Mouse (Mus musculus) kidney, adult 11 months (tissue): ENCODE measurements around the gene Vps45.

Experiments used
- DNase-seq: peaks from one replicate; pipeline ENCODE4 v3.0.0; 2022

The Vps45 gene

DNA sequence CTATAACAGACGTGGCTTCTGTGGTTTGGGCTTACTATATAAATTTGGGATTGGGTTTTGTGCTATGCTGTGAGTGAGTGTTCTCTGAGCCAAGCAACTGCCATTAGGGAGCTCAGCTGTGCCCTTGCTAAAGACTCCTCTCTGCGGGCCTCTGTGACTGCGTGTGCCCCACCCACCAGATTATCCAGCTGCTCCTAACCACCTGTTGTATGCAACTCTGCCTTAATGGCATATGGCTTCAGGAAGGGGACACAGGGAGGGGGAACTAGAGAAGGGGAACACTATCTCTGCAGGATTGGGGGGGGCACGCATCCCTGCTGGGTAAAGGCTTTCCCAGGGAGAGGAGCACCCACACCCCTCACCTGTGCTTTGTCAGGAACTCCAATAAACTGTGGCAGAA lies 25.2 kb downstream of the Vps45 start:
- no peak for DNase-seq

DNA sequence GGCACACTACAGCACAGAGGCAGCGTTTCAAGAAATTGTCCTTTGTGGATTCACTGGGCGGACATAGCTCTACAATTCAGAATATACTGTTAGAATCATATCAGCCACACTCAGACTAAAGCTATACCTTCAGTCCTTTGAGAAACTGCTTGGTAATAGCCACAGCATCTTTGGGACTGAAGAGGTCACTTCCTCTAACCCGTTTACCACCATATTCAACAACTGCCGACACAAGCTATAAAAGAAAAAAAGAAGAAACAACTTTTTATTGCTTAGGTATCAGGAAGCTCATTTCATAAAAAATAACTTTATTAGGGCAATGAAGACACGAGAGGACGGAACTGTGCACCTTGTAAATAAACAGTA lies 25.6 kb downstream of the Vps45 start:
- no peak for DNase-seq

DNA sequence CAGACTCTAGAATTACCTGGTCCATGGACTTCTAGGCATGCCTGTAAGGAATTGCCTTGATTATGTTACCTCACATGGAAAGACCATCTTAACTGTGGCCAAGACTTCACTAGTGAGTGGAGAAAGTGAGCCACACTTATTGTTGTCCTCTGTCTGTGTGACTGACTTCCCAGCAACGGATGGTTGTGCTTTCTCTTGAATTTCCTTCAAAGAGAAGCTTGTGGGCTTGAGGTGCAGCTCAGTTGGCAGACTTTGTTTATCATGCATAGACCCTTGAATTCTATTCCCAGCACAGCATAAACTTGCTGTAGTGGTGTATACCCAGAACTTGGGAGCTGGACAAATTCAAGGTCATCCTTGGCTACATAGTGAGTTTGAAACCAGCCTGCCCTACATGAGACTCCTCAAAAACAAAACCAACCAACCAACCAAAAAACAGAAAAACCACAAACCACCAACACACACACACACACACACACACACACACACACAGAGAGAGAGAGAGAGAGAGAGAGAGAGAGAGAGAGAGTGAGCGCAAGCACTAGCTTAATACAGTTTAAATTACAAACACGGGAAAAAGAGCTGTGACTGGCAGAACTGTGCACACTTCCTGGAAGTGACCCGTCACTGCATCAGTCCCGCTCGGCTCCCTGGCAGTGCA lies 26.1 kb downstream of the Vps45 start:
- no peak for DNase-seq

DNA sequence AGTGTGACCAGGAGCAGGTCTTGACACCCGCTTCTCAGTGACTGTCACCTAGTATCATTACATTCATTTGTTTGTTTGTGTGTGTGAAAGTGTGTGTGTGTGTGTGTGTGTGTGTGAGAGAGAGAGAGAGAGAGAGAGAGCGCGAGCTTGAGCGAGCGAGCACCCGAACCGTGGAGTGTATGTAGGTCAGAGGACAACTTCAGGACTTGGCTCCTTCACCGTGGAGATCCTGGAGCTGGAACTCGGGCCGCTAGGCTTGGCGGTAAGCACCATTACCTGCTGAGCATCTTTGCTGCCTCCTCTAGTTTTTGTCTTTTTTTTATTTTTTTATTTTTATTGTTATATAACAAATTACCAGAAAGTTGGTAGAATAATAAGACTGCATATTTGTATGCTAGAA lies 28.5 kb downstream of the Vps45 start:
- peak; percentile 10 for DNase-seq

DNA sequence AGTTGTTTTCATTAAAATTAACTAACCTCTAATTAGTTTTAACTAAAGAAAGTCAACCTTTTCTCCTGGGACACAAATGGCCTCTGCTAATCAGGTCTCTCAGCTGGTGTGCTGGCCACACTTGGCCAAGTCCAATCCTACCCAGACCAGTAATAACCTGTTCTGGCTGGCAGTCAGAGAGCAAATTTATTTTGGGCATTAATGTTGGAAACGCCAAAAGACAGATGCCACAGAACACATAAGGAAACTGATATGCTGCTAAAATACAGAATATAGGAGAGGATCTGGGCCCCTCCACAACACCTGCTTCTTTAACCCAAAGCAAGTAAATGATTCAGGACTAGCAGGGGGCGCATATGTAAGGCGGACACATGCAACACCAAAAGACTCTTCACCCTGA lies 28.9 kb downstream of the Vps45 start:
- peak; percentile 47 for DNase-seq

DNA sequence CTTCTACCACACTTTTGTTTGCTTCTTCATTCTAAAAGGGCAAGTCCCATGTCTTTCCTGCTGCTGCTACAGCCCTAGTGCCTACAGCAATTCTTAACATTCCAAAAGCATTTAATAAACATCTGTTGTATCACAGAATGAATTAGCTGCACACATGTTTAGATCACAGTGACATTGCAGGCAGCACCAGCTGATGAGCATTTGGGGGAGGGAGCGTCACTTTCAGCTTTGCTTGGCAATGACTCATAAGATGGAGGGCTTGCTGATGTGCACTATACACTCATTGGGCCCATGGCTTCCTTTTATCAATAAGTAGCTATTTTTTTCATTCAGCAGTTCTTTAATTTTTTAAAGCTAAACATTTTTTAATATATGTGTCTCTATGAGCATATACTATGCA lies 30.4 kb downstream of the Vps45 start:
- DNase-seq, result no peak

DNA sequence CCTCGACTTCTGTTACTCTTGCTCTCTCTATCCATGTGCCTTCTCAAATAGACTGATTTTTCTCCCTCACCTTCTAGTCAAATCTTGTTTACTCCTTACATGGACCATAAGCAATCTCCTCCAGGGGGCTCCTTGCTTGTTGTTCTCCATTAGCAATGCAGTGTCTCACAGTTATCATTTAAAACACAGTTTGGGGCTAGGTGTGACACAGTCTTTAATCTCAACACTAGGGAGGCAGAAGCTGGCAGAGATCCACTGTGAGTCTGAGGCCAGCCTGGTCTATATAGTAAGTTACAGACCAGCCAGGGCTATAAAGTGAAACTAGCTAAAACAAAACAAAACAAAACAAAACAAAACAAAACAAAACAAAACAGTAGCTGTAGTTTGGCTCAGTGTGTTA lies 31.1 kb downstream of the Vps45 start:
- DNase-seq, result no peak

DNA sequence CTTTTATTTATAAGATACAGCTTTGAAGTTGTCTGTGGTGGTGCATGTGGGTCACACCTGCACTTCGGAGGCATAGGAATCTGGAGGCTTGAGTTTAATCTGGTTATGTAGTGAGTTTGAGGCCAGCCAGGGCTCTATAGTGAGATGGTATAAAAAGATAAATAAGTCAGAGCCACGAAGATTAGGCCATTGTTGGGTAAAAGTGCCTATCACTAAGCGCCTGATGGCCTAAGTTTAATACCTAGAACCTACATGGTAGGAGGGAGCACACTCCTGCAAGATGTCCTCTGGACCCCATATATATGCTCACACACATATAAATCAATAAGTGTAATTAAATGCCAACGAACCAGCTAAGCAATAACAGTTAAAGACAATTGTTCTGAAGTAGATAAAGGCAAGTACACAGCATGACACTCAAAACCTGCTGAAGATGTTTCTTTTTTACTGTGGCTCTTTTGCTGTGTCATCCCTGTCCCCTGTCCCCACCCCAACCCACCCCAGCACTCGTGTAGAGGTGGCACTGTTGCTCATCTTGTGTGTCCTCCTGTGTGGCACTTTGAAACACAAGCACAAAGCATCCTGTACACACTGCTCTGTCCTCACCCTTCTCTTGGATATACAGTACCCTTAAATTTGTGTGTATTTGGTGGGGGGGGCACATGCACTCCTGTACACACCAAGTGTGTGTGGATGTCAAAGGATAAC lies 36.7 kb downstream of the Vps45 start:
- no peak for DNase-seq

DNA sequence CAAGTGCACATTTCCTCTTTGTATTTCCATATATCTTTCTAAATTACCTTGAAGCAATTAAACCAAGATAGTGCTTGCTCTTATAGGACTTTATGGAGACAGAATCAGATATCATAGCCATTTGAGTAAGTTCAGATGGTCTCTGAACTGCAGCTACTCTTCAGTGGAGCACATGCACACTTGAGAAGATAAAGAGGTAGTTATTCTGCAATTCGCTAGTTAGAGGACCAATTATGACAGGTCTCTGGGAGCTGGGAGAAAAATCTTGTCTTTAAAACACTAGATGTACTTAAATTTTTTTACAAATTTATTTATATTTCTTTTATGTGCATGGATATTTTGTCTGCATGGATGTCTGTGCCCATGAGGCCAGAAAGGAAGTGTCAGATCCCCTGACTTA lies 37.5 kb downstream of the Vps45 start:
- DNase-seq, result no peak

DNA sequence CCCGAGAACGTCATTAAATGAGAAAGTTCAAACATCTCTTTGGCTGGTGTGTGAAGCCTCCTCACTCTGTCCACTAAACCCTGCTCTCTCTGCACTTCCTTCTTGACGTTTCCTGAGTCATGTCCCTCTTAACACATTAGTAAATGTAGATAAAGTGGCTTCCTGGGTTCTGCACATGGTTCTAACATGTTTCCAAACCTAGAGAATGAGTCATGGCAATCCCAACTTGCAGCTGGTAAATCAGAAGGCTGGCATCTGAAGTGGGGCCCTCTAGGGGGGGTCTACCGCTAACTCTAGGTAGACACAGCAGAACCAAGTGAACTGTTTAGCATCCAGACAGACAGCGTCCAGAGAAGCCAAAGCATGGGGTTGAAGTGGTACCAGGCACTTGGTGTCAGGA lies 40.8 kb downstream of the Vps45 start:
- DNase-seq, result no peak

DNA sequence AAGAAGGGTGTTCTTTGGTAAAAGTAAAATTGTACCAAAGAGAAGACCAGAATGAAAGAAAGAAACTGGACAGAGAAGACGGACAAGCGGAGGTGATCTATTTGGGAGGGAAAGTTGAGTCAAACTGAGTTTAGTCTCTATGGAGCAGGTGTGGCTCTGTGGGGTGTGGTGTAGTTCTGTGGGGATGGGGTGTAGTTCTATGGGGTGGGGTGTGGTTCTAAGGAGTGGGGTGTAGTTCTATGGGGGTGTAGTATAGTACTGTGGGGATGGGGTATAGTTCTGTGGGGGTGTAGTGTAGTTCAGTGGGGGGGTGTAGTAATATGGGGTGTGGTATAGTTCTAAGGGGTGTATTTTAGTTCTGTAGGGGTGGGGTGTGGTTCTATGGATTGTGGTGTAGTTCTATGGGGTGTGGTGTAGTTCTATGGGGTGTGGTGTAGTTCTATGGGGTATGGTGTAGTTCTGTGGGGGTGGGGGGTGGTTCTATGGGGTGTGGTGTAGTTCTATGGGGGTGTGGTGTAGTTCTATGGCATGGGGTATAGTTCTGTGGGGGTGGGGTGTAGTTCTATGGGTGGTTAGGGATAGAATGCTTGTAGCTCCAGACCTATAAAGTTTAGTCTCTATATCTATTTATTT lies 41.9 kb downstream of the Vps45 start:
- no peak for DNase-seq

DNA sequence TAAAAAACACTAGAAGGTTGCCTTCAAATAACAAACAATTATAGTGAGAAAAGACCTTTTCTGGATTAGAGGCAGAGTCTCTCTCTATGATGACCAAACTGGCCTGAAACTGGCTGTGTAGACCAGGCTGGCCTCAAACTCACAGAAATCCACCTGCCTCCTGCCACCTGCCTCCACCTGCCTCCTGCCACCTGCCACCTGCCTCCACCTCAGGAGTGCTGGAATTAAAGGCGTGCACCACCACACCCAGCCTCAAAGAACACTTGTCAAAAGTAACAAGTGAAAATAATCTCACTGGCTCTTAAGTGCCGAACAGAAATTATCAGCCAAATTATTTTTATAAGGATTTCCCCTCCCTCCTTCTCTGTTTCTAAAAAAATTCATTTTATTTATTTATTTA lies 42.6 kb downstream of the Vps45 start:
- no peak for DNase-seq

DNA sequence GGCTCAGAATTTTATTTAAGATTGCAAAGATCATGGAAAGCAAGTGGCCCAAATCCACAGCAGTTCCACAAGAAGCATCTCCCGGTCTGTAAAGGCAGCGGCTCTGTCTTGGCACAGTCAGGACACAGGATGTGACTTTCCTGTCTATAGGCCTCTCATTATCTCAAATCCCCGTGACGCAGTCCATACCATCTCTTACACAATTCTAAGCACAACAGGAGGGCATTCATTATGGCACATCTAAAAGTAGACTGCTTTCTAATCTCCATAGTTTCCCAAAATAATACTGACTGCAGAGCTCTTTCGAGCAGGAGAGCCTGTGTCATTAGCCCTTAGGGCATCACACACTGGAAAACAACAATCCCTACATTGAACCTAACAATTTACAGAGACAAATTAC lies 45.5 kb downstream of the Vps45 start:
- DNase-seq, result no peak

DNA sequence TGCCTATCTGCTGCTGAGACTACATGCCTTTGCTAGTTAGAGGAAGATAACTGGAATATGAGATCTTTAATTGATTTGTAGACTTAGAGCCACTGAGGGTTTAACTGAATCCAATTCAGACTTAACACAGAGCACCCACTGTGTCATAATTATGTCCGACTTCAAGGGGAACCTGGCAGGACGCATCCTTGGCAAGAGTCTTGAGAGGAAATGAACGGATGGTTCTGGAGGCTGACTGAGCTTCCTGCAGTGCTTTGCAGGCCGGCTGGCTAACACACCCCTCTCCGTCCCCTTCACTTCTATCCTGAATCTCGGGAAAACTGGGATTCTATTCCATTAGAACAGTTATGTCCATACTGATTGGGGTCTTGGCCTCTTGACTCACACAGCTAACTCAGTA lies 49.8 kb downstream of the Vps45 start:
- DNase-seq, result no peak

DNA sequence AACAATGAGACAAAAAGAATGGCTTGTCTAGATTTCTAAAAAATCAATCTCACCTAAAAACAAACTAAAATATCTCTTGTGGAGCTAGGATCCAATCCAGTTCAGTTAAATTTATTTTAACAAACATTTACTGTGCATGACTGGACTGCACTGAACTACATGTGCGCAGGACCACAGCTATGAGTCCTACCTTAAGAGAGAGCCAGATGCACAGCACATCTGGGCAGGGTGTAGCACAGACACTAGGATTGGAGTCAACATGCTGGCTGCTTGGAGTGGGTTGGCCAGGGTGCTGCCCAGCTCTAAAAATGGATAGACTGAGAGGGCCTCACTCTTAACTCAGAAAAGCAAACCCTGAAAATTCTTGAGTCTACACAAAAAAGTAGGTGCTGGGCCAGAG lies 56.7 kb downstream of the Vps45 start:
- no peak for DNase-seq

DNA sequence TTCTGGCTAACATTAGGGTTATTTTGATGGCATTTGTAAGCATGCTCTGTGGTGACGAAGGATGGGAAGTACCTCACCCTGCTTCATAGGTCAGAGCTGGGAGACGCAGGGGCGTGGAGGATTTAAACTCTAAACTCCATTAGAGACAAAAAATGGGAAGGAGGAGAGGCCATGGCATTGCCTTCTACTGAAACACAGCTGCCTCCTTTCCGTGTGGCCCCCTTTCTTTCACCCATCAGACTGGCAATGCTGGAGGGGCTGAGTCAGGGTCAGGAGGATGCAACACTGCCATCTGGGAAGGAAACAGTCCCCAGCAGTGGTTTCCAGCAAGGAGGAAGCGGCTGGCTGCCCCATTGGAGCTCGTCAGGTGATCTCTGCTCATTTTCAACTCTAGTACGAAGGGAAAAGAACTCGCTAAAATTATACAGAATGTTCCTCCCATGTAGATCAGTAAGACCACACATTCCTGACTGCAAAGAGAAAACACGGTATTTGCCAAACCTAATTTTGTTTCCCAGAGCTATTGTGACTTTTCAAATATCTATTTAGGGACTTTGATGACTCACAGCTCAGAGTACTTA lies 57.3 kb downstream of the Vps45 start:
- no peak for DNase-seq

DNA sequence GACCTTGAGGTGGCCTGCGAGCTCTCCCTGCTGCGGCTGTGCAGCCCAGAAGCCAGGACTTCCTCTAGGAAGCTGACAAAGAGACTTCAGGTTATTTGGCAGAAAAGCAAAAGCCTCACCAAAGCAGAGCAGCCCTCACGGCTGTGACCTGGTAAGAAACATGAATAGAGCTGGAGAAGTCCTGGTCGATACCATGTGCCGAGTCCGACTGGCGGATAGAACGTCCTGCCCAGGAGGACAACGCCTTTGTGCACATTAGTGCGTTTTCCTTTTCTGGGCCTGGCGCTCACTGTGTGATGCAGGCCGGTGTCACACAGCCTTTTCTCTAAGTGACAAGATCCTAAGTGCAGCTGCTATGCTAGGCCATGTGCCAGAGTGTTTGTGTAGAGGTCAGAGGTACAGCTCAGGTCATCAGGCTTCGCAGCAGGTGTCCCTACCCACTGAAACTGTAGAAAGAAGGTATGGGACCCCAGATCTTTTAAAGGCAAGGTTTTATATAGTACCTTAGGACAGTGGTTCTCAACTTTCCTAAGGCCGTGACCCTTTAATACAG lies 58.1 kb downstream of the Vps45 start:
- DNase-seq, result no peak

DNA sequence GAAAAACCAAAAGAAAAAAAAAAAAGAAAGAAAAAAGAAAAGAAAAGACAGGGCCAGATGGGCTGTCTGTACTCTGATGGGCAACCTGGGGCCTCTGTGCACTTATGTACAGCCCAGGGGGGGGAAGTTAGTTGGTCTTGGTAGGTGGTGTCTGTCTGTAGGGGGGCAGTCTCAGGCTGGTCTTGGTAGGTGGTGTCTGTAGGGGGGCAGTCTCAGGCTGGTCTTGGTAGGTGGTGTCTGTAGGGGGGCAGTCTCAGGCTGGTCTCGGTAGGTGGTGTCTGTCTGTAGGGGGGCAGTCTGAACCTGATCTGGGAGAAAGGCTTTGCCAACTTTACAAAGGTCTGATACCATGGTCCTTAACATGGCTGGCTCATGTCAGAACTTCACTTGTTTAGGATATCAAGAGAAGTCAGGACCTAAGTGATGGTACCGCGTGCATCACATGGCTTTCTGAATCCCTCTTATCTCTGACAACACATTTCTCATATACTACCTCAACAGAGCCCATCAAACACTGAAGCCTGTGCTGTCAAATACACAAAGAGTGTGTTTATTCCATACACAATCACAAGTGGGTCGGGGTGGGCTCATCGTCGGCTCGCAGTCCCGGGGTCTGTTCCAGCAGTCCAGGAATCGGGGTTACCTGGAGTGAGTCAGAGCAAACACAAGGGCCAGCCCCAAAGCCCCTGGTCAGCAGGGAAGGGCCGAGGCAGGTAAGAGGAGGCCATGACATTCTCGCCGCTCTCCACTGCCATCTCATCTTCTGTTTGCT lies 58.8 kb downstream of the Vps45 start:
- DNase-seq, result no peak

DNA sequence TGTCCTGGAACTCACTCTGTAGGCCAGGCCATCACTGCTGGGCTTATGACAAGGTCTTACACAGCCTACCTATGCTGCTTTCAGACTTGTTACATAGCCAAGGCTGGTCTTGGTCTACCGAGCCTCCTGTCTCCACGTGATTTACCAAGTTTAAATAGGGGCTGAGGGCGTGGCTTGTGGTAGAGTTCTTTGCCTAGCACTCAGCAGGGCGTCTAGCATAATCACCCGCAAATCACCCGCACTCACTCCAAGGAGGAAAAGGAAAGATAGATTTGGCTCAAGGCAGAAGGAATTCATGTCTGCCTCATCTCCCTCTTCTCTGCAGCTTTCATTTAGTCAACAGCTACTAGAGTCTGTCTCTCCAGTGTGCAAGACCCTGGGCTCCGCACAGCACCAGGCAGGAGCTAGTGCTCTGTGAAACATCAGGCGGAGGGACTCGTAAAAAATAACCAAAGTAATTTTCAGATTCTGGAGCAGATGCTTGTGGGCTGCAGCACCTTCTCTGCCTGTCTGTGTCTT lies 61.0 kb downstream of the Vps45 start:
- DNase-seq, result peak; percentile 21

DNA sequence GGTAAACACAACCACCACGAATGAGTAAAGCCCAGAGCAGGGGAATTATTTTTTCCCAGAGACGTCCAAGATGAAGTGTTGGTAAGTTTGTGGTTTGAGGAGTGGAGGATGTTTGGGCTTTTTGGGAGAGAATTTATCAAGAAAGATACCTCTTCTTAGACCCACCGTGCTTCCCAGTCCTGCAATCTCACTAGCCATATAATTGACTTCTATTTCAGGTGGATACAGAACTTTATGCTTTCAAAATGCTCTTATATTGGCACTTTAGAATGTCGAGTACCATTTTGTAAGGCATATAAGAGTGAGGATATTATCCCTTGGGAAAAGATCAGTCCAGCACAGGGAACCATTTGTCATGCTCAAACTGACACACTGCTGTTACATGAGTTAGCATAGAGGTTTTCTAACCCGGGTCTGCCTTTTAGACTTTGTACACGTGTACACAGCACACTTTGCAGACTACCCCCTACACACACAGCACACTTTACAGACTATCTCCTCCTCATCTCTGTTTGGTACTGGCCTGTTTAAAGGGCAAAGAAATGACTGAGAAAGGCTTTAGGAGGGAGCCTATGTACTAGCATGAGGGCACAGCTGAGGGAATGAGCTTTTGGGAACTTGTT lies 61.7 kb downstream of the Vps45 start:
- DNase-seq, result no peak

DNA sequence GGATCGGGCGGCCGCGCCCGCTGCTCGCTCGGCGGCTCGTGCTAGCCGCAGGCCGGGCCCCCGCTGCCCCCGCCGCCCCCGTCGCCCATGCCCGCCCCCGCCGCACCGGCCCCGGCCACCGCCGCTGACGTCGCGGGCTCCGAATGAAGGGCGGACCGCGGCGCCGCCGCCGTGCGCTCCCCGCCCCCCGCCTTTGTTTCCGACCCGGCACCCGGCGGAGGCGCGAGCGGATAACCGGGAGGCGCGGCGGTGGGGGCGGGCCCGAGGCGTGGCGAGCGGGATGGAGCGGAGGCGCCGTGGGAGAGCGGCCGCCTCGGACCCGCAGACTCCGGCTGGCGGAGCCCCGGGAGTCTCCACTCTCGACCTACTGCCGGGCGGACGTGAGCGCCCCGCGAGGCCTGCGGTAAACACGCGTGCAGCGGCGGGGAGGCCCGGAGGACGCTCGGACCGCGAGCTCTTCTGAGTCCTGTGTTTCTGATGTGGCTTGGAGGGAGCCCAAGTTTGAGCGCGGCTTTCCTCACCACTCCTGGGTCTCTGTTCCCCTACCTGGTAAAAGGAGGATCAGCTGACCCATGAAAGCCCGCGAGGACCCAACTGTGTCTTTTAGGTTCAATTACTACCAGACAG lies 62.4 kb downstream of the Vps45 start, which contains the start of gene Plekho1:
Gene Plekho1 (minus strand): TSS at position 200 of the 627 bp plus-strand sequence.
- peak; percentile 17 for DNase-seq
